Mouse (Mus musculus): ENCODE data around the gene H2afb1.
"Not testable (repeated sequence)": the region's sequence is repeated elsewhere in the genome, so short reads cannot be mapped to it uniquely, and the experiment has no call there.

Gene H2afb1

DNA sequence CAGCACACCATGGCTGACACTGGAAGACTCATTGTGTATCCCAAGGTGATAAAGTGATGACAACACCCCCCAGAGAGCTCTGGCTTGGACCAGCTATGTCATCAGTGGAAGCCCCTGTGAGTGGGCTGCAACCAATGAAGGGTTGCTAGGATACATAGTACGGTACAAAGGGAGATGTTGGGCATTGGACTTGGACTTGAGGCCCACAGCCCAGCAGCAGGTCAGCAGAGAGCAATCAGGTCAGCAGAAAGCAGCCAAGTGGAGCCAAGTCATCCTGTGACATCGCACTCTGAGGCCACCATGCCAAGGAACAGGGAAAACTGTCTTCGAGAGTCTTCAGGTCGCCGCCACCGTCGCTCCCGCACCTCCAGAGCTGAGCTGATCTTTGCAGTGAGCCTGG, at the start of gene H2afb1:
TSS of gene H2afb1 (plus strand) at position 301 of the 400 bp plus-strand sequence.
- DNase-seq, result not testable (repeated sequence)

DNA sequence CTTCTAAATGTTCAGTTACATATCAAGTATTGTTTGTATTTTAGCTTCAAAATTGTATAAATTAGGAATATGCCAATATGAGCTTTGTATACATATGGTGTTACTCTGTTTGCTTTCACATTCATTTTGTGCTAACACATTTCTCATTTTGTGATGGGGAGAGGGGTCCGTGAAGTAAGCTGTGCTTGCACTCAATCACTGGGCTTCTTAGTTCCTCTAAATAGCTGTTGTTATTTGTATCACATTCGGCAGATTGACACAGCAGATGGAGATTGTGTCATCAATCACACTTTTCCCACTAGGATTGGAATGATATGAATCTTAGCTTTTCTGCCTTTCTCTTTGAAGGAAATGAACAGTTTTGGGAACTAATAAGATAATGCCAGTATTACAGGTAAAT, 21.5 kb downstream of the H2afb1 start:
- DNase-seq, result no peak

All from spleen, adult 18-20 months (tissue).